Mouse (Mus musculus): ENCODE measurements around the gene Ttc7b. TPM values are rescaled to one million over a fixed set of nuclear protein-coding genes. Genes with fewer than 3 reads are reported as not detected.

The Ttc7b gene
- polyA plus RNA-seq, 1 experiment from 2014 or later: 7.4 TPM

DNA sequence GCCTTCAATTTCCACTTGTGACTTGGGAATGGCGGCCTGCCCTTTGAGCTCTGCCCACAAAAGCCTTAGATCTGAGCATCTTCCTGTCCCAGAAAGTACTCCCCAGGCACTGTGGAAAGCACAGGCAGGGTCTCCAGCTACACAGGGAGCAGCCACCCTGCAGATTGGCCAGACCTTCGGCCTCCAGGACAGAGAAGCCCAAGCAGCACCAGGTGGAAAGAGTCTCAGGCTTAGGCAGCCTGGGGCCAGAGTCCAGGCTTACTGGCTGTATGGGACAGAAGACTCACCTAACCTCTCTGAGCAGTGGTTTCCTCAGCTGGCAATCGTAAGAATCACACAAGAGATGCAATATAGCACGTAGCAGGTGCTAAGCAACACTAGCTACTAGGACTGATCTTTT is 17.0 kb downstream of the Ttc7b start:
- Histone ChIP-seq H3K4me2 (ENCODE audit: low read length) (no peak overlapping the region), H3K36me3 (ENCODE audit: control insufficient read depth, insufficient read depth) (peaks cover 13% of the 10 kb centered on the region; the same call in 1 of the 2 replicates), H3K9me3 (ENCODE audit: control insufficient read depth, low read length) (no peaks in the 10 kb centered on the region), H3K27me3 (replicated peaks; ENCODE audit: control insufficient read depth, insufficient read depth, low read length) (no peaks in the 10 kb centered on the region), H3K9ac (replicated peaks; ENCODE audit: low read depth, low read length) (no peak overlapping the region), H3K27ac (ENCODE audit: low read length) (no peak overlapping the region), H3K4me3 (replicated peaks; ENCODE audit: low read length) (no peak overlapping the region), H3K4me1 (replicated peaks; ENCODE audit: control insufficient read depth, insufficient read depth, low read length) (no peaks in the 10 kb centered on the region)
- no peak for ATAC-seq
- WGBS: 88% methylated on average over 4 of the region's 4 CpGs

- H3K27me3 ChIP-seq (replicated peaks; ENCODE audit: control insufficient read depth, insufficient read depth, low read length): no peaks in the 10 kb centered on the region
- no peak overlapping the region for H3K4me2 ChIP-seq (ENCODE audit: low read length)
- 90% methylated on average over 3 of the region's 3 CpGs for WGBS
- H3K9ac ChIP-seq (replicated peaks; ENCODE audit: low read depth, low read length): no peak overlapping the region
- H3K4me3 ChIP-seq (replicated peaks; ENCODE audit: low read length): no peak overlapping the region
- no peaks in the 10 kb centered on the region for H3K4me1 ChIP-seq (replicated peaks; ENCODE audit: control insufficient read depth, insufficient read depth, low read length)
- H3K27ac ChIP-seq (ENCODE audit: low read length): no peak overlapping the region
- peaks cover 19% of the 10 kb centered on the region for H3K36me3 ChIP-seq (ENCODE audit: control insufficient read depth, insufficient read depth)
- no peaks in the 10 kb centered on the region for H3K9me3 ChIP-seq (ENCODE audit: control insufficient read depth, low read length)
- no peak for ATAC-seq
Observed at GRCm38 (mm10) chr12:100502544-100502943, 18.1 kb downstream of the Ttc7b start.

- no peaks in the 10 kb centered on the region for H3K9me3 ChIP-seq (ENCODE audit: control insufficient read depth, low read length)
- H3K27me3 ChIP-seq (replicated peaks; ENCODE audit: control insufficient read depth, insufficient read depth, low read length): no peaks in the 10 kb centered on the region
- no peaks in the 10 kb centered on the region for H3K4me1 ChIP-seq (replicated peaks; ENCODE audit: control insufficient read depth, insufficient read depth, low read length)
- no peak overlapping the region for H3K4me3 ChIP-seq (replicated peaks; ENCODE audit: low read length)
- H3K4me2 ChIP-seq (ENCODE audit: low read length): no peak overlapping the region
- 77% methylated on average over 4 of the region's 4 CpGs for whole genome bisulfite sequencing
- peaks cover 22% of the 10 kb centered on the region for H3K36me3 ChIP-seq (ENCODE audit: control insufficient read depth, insufficient read depth)
- no peak overlapping the region for H3K9ac ChIP-seq (replicated peaks; ENCODE audit: low read depth, low read length)
- no peak for ATAC-seq
- no peak overlapping the region for H3K27ac ChIP-seq (ENCODE audit: low read length)
Observed at GRCm38 (mm10) chr12:100501261-100501660, 19.4 kb downstream of the Ttc7b start.

GRCm38 (mm10) chr12:100499469-100499868 is 21.2 kb downstream of the Ttc7b start:
- H3K9ac ChIP-seq (replicated peaks; ENCODE audit: low read depth, low read length): no peak overlapping the region
- no peak overlapping the region for H3K4me2 ChIP-seq (ENCODE audit: low read length)
- no peak for ATAC-seq
- no peaks in the 10 kb centered on the region for H3K27me3 ChIP-seq (replicated peaks; ENCODE audit: control insufficient read depth, insufficient read depth, low read length)
- 89% methylated on average over 13 of the region's 13 CpGs for WGBS
- H3K4me3 ChIP-seq (replicated peaks; ENCODE audit: low read length): no peak overlapping the region
- no peaks in the 10 kb centered on the region for H3K4me1 ChIP-seq (replicated peaks; ENCODE audit: control insufficient read depth, insufficient read depth, low read length)
- no peaks in the 10 kb centered on the region for H3K9me3 ChIP-seq (ENCODE audit: control insufficient read depth, low read length)
- peaks cover 29% of the 10 kb centered on the region for H3K36me3 ChIP-seq (ENCODE audit: control insufficient read depth, insufficient read depth)
- no peak overlapping the region for H3K27ac ChIP-seq (ENCODE audit: low read length)

DNA sequence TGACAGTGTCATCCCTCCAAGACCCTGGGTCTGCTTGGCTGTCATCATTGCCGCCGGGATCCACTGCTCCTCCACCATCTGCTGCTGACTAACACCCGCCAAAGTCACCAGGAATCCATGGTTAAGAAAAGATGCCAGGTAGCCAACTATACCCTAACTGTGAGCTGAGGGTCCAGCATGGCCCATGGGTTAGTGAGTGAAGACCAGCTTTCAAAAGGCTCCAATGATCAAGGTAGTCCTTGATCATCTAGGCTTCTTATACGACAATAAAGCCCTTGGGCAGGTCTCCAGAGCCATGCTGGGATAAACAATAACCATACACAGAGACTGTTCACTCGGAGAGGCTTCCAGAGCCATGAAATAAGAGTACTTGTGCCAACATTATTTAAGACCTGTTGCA is 22.6 kb downstream of the Ttc7b start:
- Histone ChIP-seq H3K4me1 (replicated peaks; ENCODE audit: control insufficient read depth, insufficient read depth, low read length) (no peaks in the 10 kb centered on the region), H3K36me3 (ENCODE audit: control insufficient read depth, insufficient read depth) (peaks cover 35% of the 10 kb centered on the region), H3K4me2 (ENCODE audit: low read length) (no peak overlapping the region), H3K4me3 (replicated peaks; ENCODE audit: low read length) (no peak overlapping the region), H3K27me3 (replicated peaks; ENCODE audit: control insufficient read depth, insufficient read depth, low read length) (no peaks in the 10 kb centered on the region), H3K9ac (replicated peaks; ENCODE audit: low read depth, low read length) (no peak overlapping the region), H3K9me3 (ENCODE audit: control insufficient read depth, low read length) (no peaks in the 10 kb centered on the region), H3K27ac (ENCODE audit: low read length) (no peak overlapping the region)
- ATAC-seq: no peak
- WGBS: 84% methylated on average over 5 of the region's 5 CpGs

DNA sequence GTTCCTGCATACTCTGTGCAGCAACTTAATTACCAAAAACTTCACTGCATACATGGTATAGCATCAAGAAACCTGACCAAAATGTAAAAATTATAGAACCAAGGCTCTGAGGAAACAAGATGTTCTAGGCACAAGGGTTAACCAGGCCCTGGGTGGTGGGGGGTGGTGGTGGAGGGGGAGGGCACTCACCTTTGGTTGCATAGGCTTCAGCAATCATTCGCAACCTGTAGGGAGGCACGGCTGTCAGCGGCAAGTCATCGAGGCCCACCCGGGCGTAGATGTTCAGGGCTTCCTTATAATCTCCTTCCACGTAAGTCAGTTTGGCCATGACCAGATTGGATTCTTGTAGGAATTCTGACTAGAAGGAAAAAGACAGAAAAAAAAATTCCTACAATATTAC is 25.5 kb downstream of the Ttc7b start:
- peaks cover 41% of the 10 kb centered on the region for H3K36me3 ChIP-seq (ENCODE audit: control insufficient read depth, insufficient read depth)
- no peak for ATAC-seq
- no peaks in the 10 kb centered on the region for H3K4me1 ChIP-seq (replicated peaks; ENCODE audit: control insufficient read depth, insufficient read depth, low read length)
- H3K9ac ChIP-seq (replicated peaks; ENCODE audit: low read depth, low read length): no peak overlapping the region
- no peak overlapping the region for H3K27ac ChIP-seq (ENCODE audit: low read length)
- H3K4me2 ChIP-seq (ENCODE audit: low read length): no peak overlapping the region
- no peaks in the 10 kb centered on the region for H3K9me3 ChIP-seq (ENCODE audit: control insufficient read depth, low read length)
- WGBS: 95% methylated on average over 7 of the region's 7 CpGs
- H3K27me3 ChIP-seq (replicated peaks; ENCODE audit: control insufficient read depth, insufficient read depth, low read length): no peaks in the 10 kb centered on the region
- no peak overlapping the region for H3K4me3 ChIP-seq (replicated peaks; ENCODE audit: low read length)

DNA sequence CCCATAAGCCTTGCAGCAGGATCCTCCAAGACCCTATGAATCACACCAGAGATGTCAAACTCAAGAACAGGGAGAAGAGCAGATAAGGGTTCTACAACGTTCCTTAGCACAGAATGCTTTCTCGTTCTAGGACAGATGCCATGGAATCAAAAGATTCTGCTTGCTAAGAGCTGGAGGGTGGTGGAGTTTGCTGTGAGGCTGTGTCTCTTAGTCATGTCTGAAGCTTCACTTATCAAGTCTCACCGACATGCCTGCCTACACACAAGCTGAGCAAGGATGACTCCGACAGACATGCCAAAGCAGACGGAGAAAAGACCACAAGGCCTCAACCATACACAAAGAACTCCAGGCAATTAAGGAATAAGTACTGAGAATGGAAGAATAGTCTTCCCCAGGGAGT is 27.4 kb downstream of the Ttc7b start:
- Histone ChIP-seq H3K4me2 (ENCODE audit: low read length) (no peak overlapping the region), H3K36me3 (ENCODE audit: control insufficient read depth, insufficient read depth) (peaks cover 28% of the 10 kb centered on the region), H3K9ac (replicated peaks; ENCODE audit: low read depth, low read length) (no peak overlapping the region), H3K27me3 (replicated peaks; ENCODE audit: control insufficient read depth, insufficient read depth, low read length) (no peaks in the 10 kb centered on the region), H3K9me3 (ENCODE audit: control insufficient read depth, low read length) (no peaks in the 10 kb centered on the region), H3K27ac (ENCODE audit: low read length) (no peak overlapping the region), H3K4me3 (replicated peaks; ENCODE audit: low read length) (no peak overlapping the region), H3K4me1 (replicated peaks; ENCODE audit: control insufficient read depth, insufficient read depth, low read length) (no peaks in the 10 kb centered on the region)
- no peak for ATAC-seq
- WGBS: 87% methylated on average over 5 of the region's 5 CpGs

DNA sequence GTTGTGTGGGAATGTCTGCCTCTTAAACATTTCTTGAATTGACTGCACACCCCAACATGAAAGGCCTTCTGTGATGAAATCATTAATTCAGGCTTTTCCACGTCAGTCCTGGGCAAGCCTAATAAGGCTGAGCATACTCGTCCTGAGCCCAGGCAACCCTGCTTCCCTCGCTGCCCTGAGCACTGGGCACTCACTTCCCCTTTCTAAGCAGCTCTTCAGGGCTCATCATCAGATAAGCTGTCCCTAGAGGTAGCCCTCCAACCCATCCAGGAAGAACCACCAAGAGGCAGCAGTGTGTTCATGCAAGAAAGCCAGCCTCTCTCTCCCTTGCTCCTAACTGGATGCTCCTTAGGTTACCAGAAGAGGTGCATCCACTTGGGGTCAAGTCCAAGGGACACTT is 27.9 kb downstream of the Ttc7b start:
- Histone ChIP-seq H3K4me1 (replicated peaks; ENCODE audit: control insufficient read depth, insufficient read depth, low read length) (no peaks in the 10 kb centered on the region), H3K9ac (replicated peaks; ENCODE audit: low read depth, low read length) (no peak overlapping the region), H3K4me2 (ENCODE audit: low read length) (no peak overlapping the region), H3K27ac (ENCODE audit: low read length) (no peak overlapping the region), H3K9me3 (ENCODE audit: control insufficient read depth, low read length) (no peaks in the 10 kb centered on the region), H3K4me3 (replicated peaks; ENCODE audit: low read length) (no peak overlapping the region), H3K27me3 (replicated peaks; ENCODE audit: control insufficient read depth, insufficient read depth, low read length) (no peaks in the 10 kb centered on the region), H3K36me3 (ENCODE audit: control insufficient read depth, insufficient read depth) (peaks cover 22% of the 10 kb centered on the region)
- 81% methylated on average over 3 of the region's 3 CpGs for WGBS
- ATAC-seq: no peak

GRCm38 (mm10) chr12:100491967-100492611 is 28.5 kb downstream of the Ttc7b start:
- no peak for ATAC-seq
- H3K9ac ChIP-seq (replicated peaks; ENCODE audit: low read depth, low read length): no peak overlapping the region
- H3K9me3 ChIP-seq (ENCODE audit: control insufficient read depth, low read length): no peaks in the 10 kb centered on the region
- H3K27ac ChIP-seq (ENCODE audit: low read length): no peak overlapping the region
- no peaks in the 10 kb centered on the region for H3K27me3 ChIP-seq (replicated peaks; ENCODE audit: control insufficient read depth, insufficient read depth, low read length)
- no peaks in the 10 kb centered on the region for H3K4me1 ChIP-seq (replicated peaks; ENCODE audit: control insufficient read depth, insufficient read depth, low read length)
- no peak overlapping the region for H3K4me2 ChIP-seq (ENCODE audit: low read length)
- no peak overlapping the region for H3K4me3 ChIP-seq (replicated peaks; ENCODE audit: low read length)
- 95% methylated on average over 10 of the region's 10 CpGs for WGBS
- peaks cover 19% of the 10 kb centered on the region for H3K36me3 ChIP-seq (ENCODE audit: control insufficient read depth, insufficient read depth)

GRCm38 (mm10) chr12:100489799-100490198 is 30.8 kb downstream of the Ttc7b start:
- H3K36me3 ChIP-seq (ENCODE audit: control insufficient read depth, insufficient read depth): peaks cover 15% of the 10 kb centered on the region
- no peak overlapping the region for H3K4me3 ChIP-seq (replicated peaks; ENCODE audit: low read length)
- H3K9me3 ChIP-seq (ENCODE audit: control insufficient read depth, low read length): no peaks in the 10 kb centered on the region
- H3K9ac ChIP-seq (replicated peaks; ENCODE audit: low read depth, low read length): no peak overlapping the region
- H3K4me2 ChIP-seq (ENCODE audit: low read length): no peak overlapping the region
- H3K4me1 ChIP-seq (replicated peaks; ENCODE audit: control insufficient read depth, insufficient read depth, low read length): no peaks in the 10 kb centered on the region
- ATAC-seq: no peak
- H3K27ac ChIP-seq (ENCODE audit: low read length): no peak overlapping the region
- no peaks in the 10 kb centered on the region for H3K27me3 ChIP-seq (replicated peaks; ENCODE audit: control insufficient read depth, insufficient read depth, low read length)
- 94% methylated on average over 7 of the region's 7 CpGs for WGBS
